Mouse (Mus musculus) adrenal gland, postnatal 25 days (tissue): ENCODE measurements around the gene Vmn1r158. TPM values are rescaled to one million over a fixed set of nuclear protein-coding genes. Genes with fewer than 3 reads are reported as not detected.
"Not testable (repeated sequence)": the region's sequence is repeated elsewhere in the genome, so short reads cannot be mapped to it uniquely, and the experiment has no call there.

Experiments
- DNase-seq: peaks from one replicate; pipeline ENCODE4 v3.0.0; 2021; ENCODE audit warnings: mixed read lengths
- long read RNA-seq: library from polyadenylated mRNA; stranded (forward); transcript quantifications from one replicate; pipeline ENCODE4 v2.0.0, GENCODE M21; 2021
- total RNA-seq: library from RNA; stranded (reverse); gene quantifications from 2 replicates; pipeline ENCODE4 v1.2.3, GENCODE M21; 2021

Gene Vmn1r158
- not detected in 2 replicates for total RNA-seq
- long read RNA-seq, result 0 reads

DNA sequence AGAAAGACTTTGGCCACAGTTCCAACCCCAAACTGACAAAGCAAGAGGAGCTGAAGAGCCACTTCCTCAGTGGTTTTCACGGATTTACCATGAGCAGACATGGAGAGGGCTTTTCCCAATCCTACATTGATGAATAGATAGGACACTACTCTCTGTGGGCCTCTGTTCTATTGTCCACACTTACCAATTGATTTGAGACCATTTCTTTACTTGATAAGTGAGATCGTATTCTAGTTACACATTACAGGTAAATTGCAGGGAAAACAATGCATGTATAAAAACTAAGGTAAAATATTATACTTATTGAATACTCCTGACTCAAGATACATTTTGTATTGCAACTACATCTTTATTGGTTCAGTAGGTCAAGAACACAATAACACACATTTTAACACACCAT, at the start of gene Vmn1r158:
TSS of gene Vmn1r158 (minus strand) at position 101 of the 400 bp plus-strand sequence.
- not testable (repeated sequence) for DNase-seq

- not testable (repeated sequence) for DNase-seq
Observed at GRCm38 (mm10) chr7:22775981-22776380, 14.6 kb downstream of the Vmn1r158 start.

- not testable (repeated sequence) for DNase-seq
Observed at GRCm38 (mm10) chr7:22761397-22761796, 29.2 kb downstream of the Vmn1r158 start, which contains the start of gene Vmn1r157. Gene Vmn1r157, plus strand, starts transcription at chr7:22761697.

Other genes starting within 250 kb of the Vmn1r158 start
- not detected in 2 replicates for gene Gm4201, start 225.4 kb downstream of the Vmn1r158 start, total RNA-seq
- gene Gm4565, start 202.7 kb downstream of the Vmn1r158 start, total RNA-seq, result not detected in 2 replicates
- not detected in 2 replicates for gene Vmn1r155, start 132.8 kb downstream of the Vmn1r158 start, total RNA-seq
- not detected in 2 replicates for gene Gm8693, start 98.5 kb downstream of the Vmn1r158 start, total RNA-seq
- gene Gm4567, start 71.1 kb downstream of the Vmn1r158 start, total RNA-seq, result not detected in 2 replicates
- not detected in 2 replicates for gene Vmn1r157, start 29.1 kb downstream of the Vmn1r158 start, total RNA-seq
- not detected in 2 replicates for gene Vmn1r159, start 52.8 kb upstream of the Vmn1r158 start, total RNA-seq
- not detected in 2 replicates for gene Vmn1r160, start 80.4 kb upstream of the Vmn1r158 start, total RNA-seq
- not detected in 2 replicates for gene Gm4214, start 193.9 kb upstream of the Vmn1r158 start, total RNA-seq
- gene Gm4216, start 229.1 kb upstream of the Vmn1r158 start, total RNA-seq, result not detected in 2 replicates